Mouse (Mus musculus): Measurements from ENCODE around the gene Abhd5. TPM values are rescaled to one million over a fixed set of nuclear protein-coding genes. Genes with fewer than 3 reads are reported as not detected.
A peak's percentile ranks its signal among the peaks of the same experiment; 100 is the strongest.

The Abhd5 gene
- total and polyA plus RNA-seq, 3 experiments: 14.2 to 20.2 TPM; not detected in 1

DNA sequence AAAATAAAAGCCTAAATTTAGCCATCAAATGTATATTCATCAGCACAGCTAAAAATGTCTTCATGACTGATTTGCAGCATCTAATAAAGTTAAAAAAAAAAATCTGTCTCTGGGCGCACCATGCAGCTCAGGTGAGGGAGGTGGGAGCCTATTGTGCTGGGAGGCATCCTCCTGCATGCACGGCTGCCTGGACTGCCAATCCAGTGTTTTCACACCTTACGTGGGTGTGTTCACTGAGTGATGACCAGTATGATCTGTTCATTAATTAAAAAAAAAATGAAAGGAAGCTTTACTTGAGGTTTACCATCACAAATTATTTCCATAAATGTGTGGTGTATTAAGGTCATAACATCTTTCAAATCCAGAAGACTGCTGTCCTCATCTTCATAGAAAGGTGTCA, 6.1 kb upstream of the Abhd5 start:
- Histone ChIP-seq H3K4me1 (ENCODE audit: control insufficient read depth in 1 of 2, insufficient read depth in 2 of 2, low read length in 2 of 2) (peaks cover 18 to 24% of the 10 kb centered on the region in 2 experiments), H3K9me3 (replicated peaks; ENCODE audit: insufficient read depth, low read length) (no peaks in the 10 kb centered on the region), H3K9ac (ENCODE audit: control insufficient read depth, low read depth, low read length, poor library complexity, severe bottlenecking) (no peak overlapping the region), H3K27ac (ENCODE audit: control insufficient read depth, low read depth, low read length) (no peak overlapping the region), H3K4me3 (ENCODE audit: control insufficient read depth in 1 of 2, insufficient read depth in 1 of 2, low read depth in 2 of 2, low read length in 2 of 2) (no peak overlapping the region), H3K36me3 (ENCODE audit: control insufficient read depth in 1 of 2, insufficient read depth in 2 of 2, low read length in 2 of 2) (peaks cover 0 to 25% of the 10 kb centered on the region in 2 experiments; a peak in 2 of 4 replicates), H3K27me3 (ENCODE audit: control insufficient read depth in 1 of 2, insufficient read depth in 2 of 2, low read length in 2 of 2) (no peaks in the 10 kb centered on the region; a peak in 2 of 4 replicates), H3K79me2 (ENCODE audit: control insufficient read depth, insufficient read depth, low read length, poor library complexity) (no peaks in the 10 kb centered on the region)
- TF ChIP-seq MYB (IDR thresholded peaks at IDR 0.05; ENCODE audit: low read depth, low read length): no peak
- TF ChIP-seq TBP (IDR thresholded peaks at IDR 0.05; ENCODE audit: low read depth, low read length): no peak
- no peak for TF ChIP-seq POLR2AphosphoS5 (IDR thresholded peaks at IDR 0.05; ENCODE audit: borderline replicate concordance, low read depth, low read length)
- TF ChIP-seq CHD2 (IDR thresholded peaks at IDR 0.05; ENCODE audit: low read length): no peak
- no peak for TF ChIP-seq RCOR1 (IDR thresholded peaks at IDR 0.05; ENCODE audit: low read depth, low read length)
- no peak for TF ChIP-seq RAD21 (IDR thresholded peaks at IDR 0.05; ENCODE audit: low read depth, low read length)
- no peak for TF ChIP-seq NRF1 (IDR thresholded peaks at IDR 0.05; ENCODE audit: insufficient read depth, low read depth, low read length, poor library complexity, severe bottlenecking)
- no peak for TF ChIP-seq MAZ (IDR thresholded peaks at IDR 0.05; ENCODE audit: low read depth, low read length)
- DNase-seq (ENCODE audit: low read depth, low spot score): no peak

DNA sequence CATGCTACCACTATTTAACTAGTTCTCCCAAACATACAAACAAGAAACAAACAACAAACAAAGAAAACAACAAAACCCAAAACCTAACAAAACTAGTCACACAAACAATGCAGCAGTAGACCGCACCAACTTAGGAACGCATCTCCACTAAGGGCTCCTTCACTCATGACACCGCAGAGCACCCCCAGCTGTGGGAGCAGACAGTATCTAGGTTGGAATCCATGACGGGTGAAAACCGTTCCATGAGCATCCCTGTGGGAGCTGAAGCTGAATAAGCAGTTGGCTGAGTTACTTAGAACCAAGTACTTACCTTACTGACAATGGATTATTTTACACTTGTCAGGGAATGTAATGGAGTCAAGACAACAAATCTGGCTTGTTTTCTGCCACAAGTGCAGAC, 5.3 kb upstream of the Abhd5 start:
- Histone ChIP-seq H3K36me3 (ENCODE audit: control insufficient read depth in 1 of 2, insufficient read depth in 2 of 2, low read length in 2 of 2) (peaks cover 0 to 30% of the 10 kb centered on the region in 2 experiments; a peak in 2 of 4 replicates), H3K4me3 (ENCODE audit: control insufficient read depth in 1 of 2, insufficient read depth in 1 of 2, low read depth in 2 of 2, low read length in 2 of 2) (no peak overlapping the region), H3K79me2 (ENCODE audit: control insufficient read depth, insufficient read depth, low read length, poor library complexity) (no peaks in the 10 kb centered on the region), H3K9ac (ENCODE audit: control insufficient read depth, low read depth, low read length, poor library complexity, severe bottlenecking) (no peak overlapping the region), H3K27me3 (ENCODE audit: control insufficient read depth in 1 of 2, insufficient read depth in 2 of 2, low read length in 2 of 2) (no peaks in the 10 kb centered on the region; a peak in 2 of 4 replicates), H3K27ac (ENCODE audit: control insufficient read depth, low read depth, low read length) (no peak overlapping the region), H3K4me1 (ENCODE audit: control insufficient read depth in 1 of 2, insufficient read depth in 2 of 2, low read length in 2 of 2) (peaks cover 20 to 29% of the 10 kb centered on the region in 2 experiments), H3K9me3 (replicated peaks; ENCODE audit: insufficient read depth, low read length) (no peaks in the 10 kb centered on the region)
- DNase-seq (ENCODE audit: low read depth, low spot score): no peak
- TF ChIP-seq POLR2AphosphoS5 (IDR thresholded peaks at IDR 0.05; ENCODE audit: borderline replicate concordance, low read depth, low read length) (no peak), ZKSCAN1 (IDR thresholded peaks at IDR 0.05; ENCODE audit: low read depth, low read length) (no peak), NELFE (IDR thresholded peaks at IDR 0.05; ENCODE audit: low read depth, low read length) (no peak), POLR2A (IDR thresholded peaks at IDR 0.05; ENCODE audit: control insufficient read depth in 1 of 2, insufficient read depth in 1 of 2, low read depth in 1 of 2, low read length in 2 of 2, poor library complexity in 1 of 2) (no peak), RAD21 (IDR thresholded peaks at IDR 0.05; ENCODE audit: low read depth, low read length) (no peak), ELF1 (IDR thresholded peaks at IDR 0.05; ENCODE audit: low read depth, low read length) (no peak)

DNA sequence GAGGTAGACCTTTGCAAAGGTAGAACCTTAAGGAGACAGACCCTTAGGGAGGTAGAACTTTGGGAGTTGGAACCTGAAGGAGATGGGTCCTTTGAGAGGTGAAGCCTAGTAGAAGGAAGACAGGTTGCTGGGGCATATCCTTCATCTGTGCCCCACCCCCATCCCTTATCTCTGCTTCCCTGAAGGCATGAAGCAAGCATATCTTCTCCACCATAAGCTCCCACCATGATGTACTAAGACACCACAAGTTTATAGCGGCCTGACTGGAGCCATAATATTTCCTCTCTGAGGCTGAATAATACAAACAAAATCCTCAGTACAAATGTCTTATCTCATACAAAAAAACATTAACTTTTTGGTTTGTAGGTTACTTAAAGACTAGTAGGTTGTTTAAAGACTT, 3.5 kb upstream of the Abhd5 start:
- no peaks in the 10 kb centered on the region for H3K9me3 ChIP-seq (replicated peaks; ENCODE audit: insufficient read depth, low read length)
- peaks cover 0 to 34% of the 10 kb centered on the region in 2 experiments; a peak in 2 of 4 replicates for H3K36me3 ChIP-seq (ENCODE audit: control insufficient read depth in 1 of 2, insufficient read depth in 2 of 2, low read length in 2 of 2)
- H3K27ac ChIP-seq (ENCODE audit: control insufficient read depth, low read depth, low read length): peak overlapping the region; percentile 48
- H3K4me3 ChIP-seq (ENCODE audit: control insufficient read depth in 1 of 2, insufficient read depth in 1 of 2, low read depth in 2 of 2, low read length in 2 of 2): no peak overlapping the region
- H3K79me2 ChIP-seq (ENCODE audit: control insufficient read depth, insufficient read depth, low read length, poor library complexity): peaks cover 4% of the 10 kb centered on the region
- H3K9ac ChIP-seq (ENCODE audit: control insufficient read depth, low read depth, low read length, poor library complexity, severe bottlenecking): no peak overlapping the region
- H3K27me3 ChIP-seq (ENCODE audit: control insufficient read depth in 1 of 2, insufficient read depth in 2 of 2, low read length in 2 of 2): no peaks in the 10 kb centered on the region; a peak in 2 of 4 replicates
- peak; percentile 65 for DNase-seq (ENCODE audit: low read depth, low spot score)
- TF ChIP-seq TCF12 (IDR thresholded peaks at IDR 0.05; ENCODE audit: low read depth, low read length) (peak; percentile 93), MYC (IDR thresholded peaks at IDR 0.05; ENCODE audit: low read depth, low read length) (no peak), HCFC1 (IDR thresholded peaks at IDR 0.05; ENCODE audit: low read depth, low read length) (no peak), ETS1 (IDR thresholded peaks at IDR 0.05; ENCODE audit: low read depth, low read length) (peak; percentile 78), TAL1 (IDR thresholded peaks at IDR 0.05; ENCODE audit: low read length) (peak; percentile 72), GATA1 (IDR thresholded peaks at IDR 0.05; ENCODE audit: low read depth, low read length) (peak; percentile 90), EP300 (IDR thresholded peaks at IDR 0.05; ENCODE audit: low read depth in 1 of 2, low read length in 2 of 2) (peak; percentile 75 to 83), SIN3A (IDR thresholded peaks at IDR 0.05; ENCODE audit: low read length) (peak; percentile 39; the same call in 1 of the 2 replicates)
- H3K4me1 ChIP-seq (ENCODE audit: control insufficient read depth in 1 of 2, insufficient read depth in 2 of 2, low read length in 2 of 2): peaks cover 20 to 30% of the 10 kb centered on the region in 2 experiments

All from MEL (cell line).